Mouse (Mus musculus): ENCODE results near the gene Rassf5.
A peak's percentile ranks its signal among the peaks of the same experiment; 100 is the strongest.

The Rassf5 gene

GRCm38 (mm10) chr1:131206342-131206741 lies 38.7 kb downstream of the Rassf5 start:
- no peak for DNase-seq

DNA sequence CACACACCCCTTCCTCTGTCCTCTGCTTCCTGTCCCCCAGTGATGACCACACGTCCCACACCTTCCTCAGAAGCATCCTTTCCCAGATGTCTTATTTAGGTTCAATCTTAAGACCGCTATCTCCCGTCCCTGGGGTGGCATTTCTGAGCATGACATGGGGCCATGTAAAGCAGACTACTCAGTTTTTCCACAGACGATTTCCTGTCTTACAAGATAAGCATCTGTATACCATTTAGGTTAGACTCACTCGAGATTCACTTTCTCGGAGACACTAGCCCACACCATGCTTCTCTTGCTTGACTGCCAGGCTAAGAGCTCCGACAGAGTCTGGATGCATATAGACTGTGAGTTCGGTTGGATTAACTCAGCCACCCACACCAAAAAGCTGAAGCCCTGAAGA lies 40.6 kb downstream of the Rassf5 start:
- no peak for DNase-seq

- DNase-seq, result no peak
Observed at GRCm38 (mm10) chr1:131201391-131201790, 43.7 kb downstream of the Rassf5 start.

DNA sequence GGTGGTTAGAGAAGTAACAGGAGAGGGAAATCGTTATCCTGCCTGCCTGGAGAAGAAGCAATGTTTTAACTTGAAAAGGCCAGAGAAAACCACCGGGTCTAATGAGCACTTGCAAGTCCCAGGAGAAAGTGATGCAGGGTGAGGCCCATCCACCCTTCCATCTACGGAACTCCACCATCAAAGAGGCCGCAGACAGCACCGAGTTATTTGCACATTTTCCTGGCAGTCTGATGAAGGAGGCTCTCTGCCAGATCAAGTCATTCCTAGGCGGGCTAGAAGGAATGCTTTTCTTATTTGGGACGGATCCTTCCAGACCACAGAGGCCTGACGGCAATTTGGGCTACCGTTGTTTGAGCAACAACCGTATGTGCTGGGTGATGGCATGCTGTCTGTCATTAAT lies 44.5 kb downstream of the Rassf5 start:
- DNase-seq, result no peak

- peak; percentile 84 for DNase-seq
Observed at GRCm38 (mm10) chr1:131199976-131200375, 45.1 kb downstream of the Rassf5 start.

DNA sequence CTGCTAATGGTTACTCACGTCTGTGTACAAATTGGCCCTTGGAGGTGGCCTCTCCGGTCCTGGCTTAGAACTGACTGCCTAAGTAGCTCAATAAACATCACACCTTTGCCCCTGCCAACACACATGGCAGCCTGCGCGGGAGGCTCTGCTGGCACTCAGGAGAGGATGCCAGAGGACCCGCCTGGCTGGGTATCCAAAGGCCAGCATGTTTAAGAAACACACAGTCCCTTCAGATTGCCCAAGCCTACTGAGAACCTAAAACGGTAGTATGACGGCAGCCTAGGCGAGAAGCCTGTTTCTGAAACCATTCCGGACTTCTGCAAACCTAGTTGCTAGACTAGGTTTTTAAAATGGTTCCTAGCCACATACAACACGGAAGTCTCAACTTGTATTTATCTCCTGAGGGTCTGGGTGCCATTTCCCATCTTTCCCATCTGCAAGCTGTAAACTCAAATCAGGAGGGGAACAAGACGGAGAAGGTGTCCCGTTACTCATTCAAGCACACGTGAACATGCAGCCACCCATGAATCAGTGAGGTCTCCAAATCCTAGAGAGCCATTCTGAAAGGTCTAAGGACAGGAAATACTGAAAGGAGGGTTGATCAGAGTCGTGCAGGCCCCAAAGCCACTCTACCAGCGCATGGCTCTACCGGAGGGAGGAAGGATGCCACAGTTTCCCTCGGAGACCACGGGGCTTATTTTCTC lies 45.8 kb downstream of the Rassf5 start:
- DNase-seq, result peak; percentile 55

GRCm38 (mm10) chr1:131198417-131198960 lies 46.6 kb downstream of the Rassf5 start:
- DNase-seq, result no peak

GRCm38 (mm10) chr1:131196107-131196506 lies 49.0 kb downstream of the Rassf5 start:
- no peak for DNase-seq

DNA sequence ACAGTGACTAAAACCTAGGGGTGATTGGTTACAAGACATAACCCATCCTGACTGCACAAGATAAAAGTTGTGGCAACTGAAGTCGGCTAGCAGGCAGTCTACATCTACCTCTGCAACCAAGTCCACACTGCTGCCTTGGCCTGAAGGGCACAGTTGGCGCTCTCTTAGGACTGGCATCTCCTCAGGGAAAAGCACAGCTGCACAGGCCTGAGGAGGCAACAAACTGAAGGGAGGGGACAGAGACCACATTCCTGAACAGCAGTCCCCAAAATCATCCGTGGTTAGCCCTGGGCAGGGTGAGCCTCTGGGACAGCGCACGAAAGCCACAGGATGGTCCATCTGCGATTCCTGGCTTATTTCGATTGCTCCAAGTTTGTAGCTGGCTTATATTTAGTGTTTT lies 49.4 kb downstream of the Rassf5 start:
- no peak for DNase-seq

DNA sequence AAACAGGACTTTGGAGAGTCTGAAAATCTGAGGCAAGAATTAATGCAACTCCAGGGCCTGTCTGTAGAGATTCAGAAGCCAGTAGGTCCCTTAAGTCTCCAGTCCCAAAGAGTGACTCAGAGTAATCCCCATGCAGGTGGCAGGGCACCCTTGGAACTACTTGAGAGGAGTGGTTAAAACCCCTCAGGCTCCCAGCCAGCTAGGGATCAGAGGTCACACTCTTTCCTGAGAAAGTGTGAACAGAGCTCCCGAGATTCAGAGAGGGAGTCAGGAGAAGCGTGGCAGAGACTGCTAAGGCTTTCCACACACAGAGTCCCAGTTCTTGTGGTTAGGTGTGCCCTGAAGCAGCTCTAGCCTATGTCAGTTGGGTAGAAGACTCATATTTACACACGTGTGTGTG lies 51.3 kb downstream of the Rassf5 start:
- no peak for DNase-seq

DNA sequence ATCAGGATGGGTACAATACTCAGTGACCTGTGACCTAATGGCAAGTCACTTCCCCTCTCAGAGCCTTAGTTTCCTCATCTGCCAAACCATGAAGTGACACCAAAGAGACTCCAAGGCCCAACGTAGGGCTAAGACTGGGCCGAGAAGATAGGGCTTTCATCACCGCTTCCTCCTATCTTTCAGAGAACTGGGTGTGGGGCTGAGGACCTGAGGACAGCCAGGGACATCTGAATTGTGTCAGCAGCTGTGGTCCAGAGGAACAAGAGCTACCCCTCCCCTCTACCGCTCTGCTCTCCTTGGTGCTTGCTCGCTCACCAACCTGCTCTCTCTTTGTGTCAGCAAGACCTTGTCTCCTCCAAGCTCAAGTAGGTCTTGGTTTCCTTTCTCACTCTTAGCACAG lies 56.4 kb downstream of the Rassf5 start:
- DNase-seq, result no peak

- no peak for DNase-seq
Observed at GRCm38 (mm10) chr1:131187856-131188255, 57.2 kb downstream of the Rassf5 start.

DNA sequence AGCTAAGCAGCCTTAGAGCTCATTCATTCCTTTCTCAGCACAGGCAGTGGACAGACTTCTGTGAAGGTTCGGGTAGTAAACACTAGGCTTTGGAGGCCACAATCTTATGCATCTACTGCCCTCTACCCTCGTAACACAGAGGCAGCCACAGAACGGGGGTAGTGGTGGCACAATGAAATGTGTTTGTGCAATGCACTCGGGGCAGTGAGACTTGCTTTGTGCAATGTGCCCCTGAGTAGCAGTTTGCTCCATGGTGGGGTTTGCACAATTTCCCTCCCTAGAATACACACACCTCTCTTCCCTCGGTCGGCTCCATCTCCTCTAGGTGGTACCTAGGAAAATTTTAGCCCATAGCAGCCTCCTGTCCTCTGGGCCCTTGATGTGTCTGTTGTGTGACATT lies 58.1 kb downstream of the Rassf5 start:
- DNase-seq, result no peak

DNA sequence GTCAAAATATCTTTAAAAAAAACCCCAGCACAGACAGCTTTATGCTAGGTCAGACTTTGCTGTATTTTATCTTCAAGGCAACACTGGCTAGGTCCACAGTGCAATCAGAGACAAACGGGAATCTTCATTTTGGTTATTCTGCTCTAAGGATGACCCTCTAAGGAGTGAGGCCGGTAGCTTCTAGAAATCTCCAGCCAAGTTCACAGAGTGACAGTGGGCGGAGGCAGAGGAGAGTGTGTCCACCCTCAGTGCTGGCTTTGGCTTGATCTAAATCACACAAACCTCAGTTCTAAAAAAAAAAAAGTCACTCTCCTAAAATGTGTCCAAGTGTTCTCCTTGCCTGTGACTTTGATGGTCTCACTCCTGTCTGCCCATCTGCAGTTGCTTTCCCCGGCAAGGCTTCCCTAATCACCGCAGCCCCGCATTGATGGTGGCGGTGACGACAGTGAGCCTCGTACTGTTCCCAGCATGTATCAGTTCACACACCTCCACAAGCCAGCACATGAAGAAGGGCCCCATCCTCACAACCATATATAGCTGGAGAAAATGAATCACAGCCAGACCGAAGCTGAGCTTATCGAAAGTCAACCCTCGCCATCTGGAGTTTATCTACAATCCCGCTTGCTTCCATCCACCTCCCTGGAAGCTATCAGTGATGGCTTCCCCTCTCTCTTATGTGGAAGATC lies 59.1 kb downstream of the Rassf5 start:
- no peak for DNase-seq

DNA sequence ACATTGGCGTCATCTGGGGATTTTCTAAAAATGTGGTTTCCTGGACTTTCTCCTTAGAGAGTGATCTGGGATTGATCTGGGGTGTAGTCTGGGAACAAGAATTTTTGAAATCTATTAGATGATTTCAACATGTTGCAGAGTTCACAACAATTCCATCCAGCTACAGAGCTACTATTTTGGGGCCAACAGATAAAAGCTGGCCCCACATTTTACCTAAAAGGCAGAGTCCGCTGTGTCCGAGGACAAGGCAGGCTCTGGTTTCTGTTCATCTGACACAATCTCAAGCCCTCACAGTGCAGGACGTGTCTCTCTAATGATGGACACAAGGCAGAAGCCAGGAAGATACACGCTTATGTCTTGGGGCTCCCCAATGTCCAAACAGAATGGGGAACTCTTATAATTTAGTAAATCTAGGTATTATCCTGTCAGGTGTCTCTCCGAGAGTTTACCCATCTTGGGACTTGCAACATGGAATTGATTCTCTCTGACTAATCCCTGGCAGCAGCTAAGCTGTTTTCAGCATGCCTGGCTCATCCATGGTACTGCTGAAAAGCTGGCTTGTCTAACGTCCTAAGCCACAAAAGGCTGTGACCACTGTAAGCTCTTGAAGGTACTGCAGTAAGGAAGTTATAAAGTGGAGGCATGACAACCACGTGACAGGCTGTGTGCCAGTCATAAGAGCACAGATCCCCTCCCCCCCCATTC lies 60.0 kb downstream of the Rassf5 start:
- no peak for DNase-seq

- DNase-seq, result no peak
Observed at GRCm38 (mm10) chr1:131184253-131184955, 60.7 kb downstream of the Rassf5 start.

DNA sequence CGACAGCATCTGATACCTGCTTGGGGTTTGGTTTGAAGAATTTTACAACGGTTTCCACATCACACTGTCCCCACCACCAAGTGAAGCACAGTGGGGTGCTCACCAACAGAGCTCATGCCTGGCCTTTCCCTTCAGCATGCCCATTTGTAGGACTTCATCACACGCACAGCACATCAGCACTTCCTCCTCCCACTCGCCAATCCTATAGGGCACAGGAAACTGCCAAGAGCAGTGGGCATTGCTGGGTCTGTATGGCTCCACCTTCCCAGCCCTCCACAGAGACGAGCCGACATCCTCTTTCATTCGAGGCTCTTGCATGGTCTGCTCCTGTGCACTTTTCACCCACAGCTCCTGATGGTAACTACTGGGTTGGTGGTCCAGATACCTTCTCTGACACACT lies 61.9 kb downstream of the Rassf5 start:
- no peak for DNase-seq

DNA sequence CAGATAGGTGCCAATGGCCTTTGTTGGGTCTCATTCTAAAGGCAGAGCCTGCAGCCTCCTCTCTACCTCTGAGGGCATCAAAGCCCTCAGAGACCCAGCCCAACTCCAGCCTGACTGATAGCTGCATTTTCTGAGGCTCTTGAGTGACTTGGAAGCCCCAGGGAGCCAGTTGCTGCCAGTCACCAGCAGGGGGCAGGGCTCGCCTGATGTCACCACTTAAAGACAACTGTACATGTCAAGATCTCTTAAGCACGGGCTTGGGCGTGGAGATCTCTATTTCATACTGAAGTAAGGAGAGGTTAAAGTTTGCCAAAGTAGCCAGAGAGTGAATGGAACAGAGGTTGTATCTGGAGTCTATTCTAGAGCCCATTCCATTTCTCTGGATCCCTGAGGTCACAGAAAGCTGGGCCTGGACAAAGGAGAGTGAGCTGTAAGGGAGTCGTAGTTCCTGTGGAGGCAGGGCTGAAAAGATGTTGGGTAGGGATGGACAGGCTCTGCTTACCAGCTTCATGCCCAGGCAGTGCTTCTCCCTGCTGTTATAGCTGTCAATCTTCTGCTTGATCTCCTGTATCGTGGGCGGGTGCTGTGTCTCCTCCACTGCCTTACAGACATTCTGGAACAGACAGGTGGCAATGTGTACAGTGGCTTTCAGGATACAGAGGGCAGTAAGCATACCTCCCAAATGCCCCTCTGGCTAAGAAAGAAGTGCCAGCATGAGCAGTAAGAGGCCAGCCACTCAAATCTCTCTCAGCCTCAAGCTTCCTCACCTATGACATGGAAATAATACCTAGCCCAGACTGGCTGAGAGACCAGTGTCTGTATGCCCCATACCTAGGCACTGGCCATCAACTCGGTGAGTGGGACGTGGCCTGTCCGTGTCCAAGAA lies 63.2 kb downstream of the Rassf5 start:
- DNase-seq, result peak; percentile 77

DNA sequence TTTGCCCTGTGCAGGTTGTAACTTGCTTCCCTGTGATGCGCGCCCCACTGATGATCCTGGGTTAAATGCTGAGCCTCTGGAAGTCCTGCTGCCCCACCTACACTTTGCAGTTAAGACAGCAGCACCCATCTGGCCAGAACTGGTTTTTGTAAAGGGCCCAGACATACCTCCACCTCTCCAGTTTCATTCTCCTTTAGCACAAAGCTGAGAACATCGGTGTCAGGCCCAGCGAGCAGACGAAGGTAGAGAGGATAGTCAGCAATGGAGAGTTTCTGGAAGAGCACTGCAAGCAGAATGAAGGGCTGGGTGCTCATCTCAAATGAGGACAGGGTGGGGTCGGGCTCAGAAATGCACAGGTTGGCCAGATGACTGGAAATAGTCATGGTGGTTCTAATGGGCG lies 64.7 kb downstream of the Rassf5 start:
- no peak for DNase-seq

- no peak for DNase-seq
Observed at GRCm38 (mm10) chr1:131178083-131178482, 67.0 kb downstream of the Rassf5 start.

- no peak for DNase-seq
Observed at GRCm38 (mm10) chr1:131177249-131177648, 67.8 kb downstream of the Rassf5 start.

- no peak for DNase-seq
Observed at GRCm38 (mm10) chr1:131175819-131176218, 69.2 kb downstream of the Rassf5 start.

All from layer of hippocampus, adult 9-11 months (tissue).